Mouse (Mus musculus) stomach, postnatal 0 days (tissue): ENCODE results near the gene Ptbp1.

ENCODE experiments used
- CTCF ChIP-seq: IDR thresholded peaks from 2 replicates; pipeline ENCODE4 v1.5.1; 2016; ENCODE audit warnings: antibody characterized with exemption, low read depth, mild to moderate bottlenecking, moderate library complexity
- EP300 ChIP-seq: optimal IDR thresholded peaks from 2 replicates; pipeline ENCODE3; 2016; ENCODE audit warnings: antibody characterized with exemption

DNA sequence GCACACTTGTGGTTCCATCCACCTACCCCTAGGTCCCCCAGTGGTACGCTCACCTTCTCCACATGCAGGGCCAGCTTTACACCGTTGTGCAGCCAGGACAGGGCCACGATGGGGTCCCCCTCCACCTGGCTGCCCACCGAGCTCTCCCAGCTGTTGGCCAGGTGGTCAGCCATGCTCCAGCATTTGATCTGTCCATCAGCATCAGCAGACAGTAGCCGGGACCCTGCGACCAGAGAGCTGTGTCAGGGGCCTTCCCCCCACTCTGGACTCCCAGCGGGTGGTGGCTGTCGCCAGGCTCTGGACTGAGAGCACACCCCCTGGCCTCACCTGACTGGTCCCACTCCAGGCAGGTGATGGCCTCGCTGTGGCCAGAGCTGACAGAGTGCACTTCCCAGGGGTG lies 52.5 kb downstream of the Ptbp1 start:
- TF ChIP-seq CTCF = no peak
- TF ChIP-seq EP300 = no peak
